Mouse (Mus musculus): ENCODE data around the gene Ctc1. TPM values are rescaled to one million over a fixed set of nuclear protein-coding genes. Genes with fewer than 3 reads are reported as not detected.
"Not testable (repeated sequence)": the region's sequence is repeated elsewhere in the genome, so short reads cannot be mapped to it uniquely, and the experiment has no call there.

The Ctc1 gene
- total RNA-seq (2021): 32.9 and 33.9 TPM in 2 replicates
- long read RNA-seq, partial matches to known transcripts: 4 of 7 reads
- long read RNA-seq, other reads (novel, unspliced or antisense): 3 of 7 reads

- DNase-seq: peak; percentile 86
These were observed at the start of gene Ctc1 for GRCm38 (mm10) chr11:69015644-69016441. Gene Ctc1 (plus strand): TSS chr11:69015911.

- DNase-seq: no peak
These were observed 49.2 kb upstream of the Ctc1 start for GRCm38 (mm10) chr11:68966554-68966953.

- peak; percentile 94 for DNase-seq
These were observed 48.1 kb upstream of the Ctc1 start, which contains the start of gene Slc25a35 for GRCm38 (mm10) chr11:68967337-68968282. Gene Slc25a35 (plus strand): TSS chr11:68968131.

- DNase-seq: no peak
These were observed 47.0 kb upstream of the Ctc1 start for GRCm38 (mm10) chr11:68968752-68969151.

- DNase-seq: peak; percentile 54
These were observed 45.5 kb upstream of the Ctc1 start for GRCm38 (mm10) chr11:68970232-68970631.

GRCm38 (mm10) chr11:68973250-68974058 lies 42.3 kb upstream of the Ctc1 start:
- DNase-seq: peak; percentile 89

GRCm38 (mm10) chr11:68974059-68974450 lies 41.7 kb upstream of the Ctc1 start:
- no peak for DNase-seq

GRCm38 (mm10) chr11:68975085-68975484 lies 40.6 kb upstream of the Ctc1 start, which contains the start of gene Rangrf:
Gene Rangrf (minus strand): TSS chr11:68975185.
- DNase-seq: no peak

- DNase-seq: no peak
These were observed 40.1 kb upstream of the Ctc1 start for GRCm38 (mm10) chr11:68975601-68976000.

- DNase-seq: no peak
These were observed 36.4 kb upstream of the Ctc1 start for GRCm38 (mm10) chr11:68979320-68979733.

- DNase-seq: no peak
These were observed 34.8 kb upstream of the Ctc1 start for GRCm38 (mm10) chr11:68980919-68981318.

- DNase-seq: peak; percentile 78
These were observed 32.9 kb upstream of the Ctc1 start for GRCm38 (mm10) chr11:68982639-68983369.

GRCm38 (mm10) chr11:68987365-68987882 lies 28.3 kb upstream of the Ctc1 start:
- DNase-seq: no peak

- DNase-seq: peak; percentile 18
These were observed 27.4 kb upstream of the Ctc1 start for GRCm38 (mm10) chr11:68988341-68988740.

GRCm38 (mm10) chr11:68993122-68993521 lies 22.6 kb upstream of the Ctc1 start:
- peak; percentile 33 for DNase-seq

- DNase-seq: no peak
These were observed 21.3 kb upstream of the Ctc1 start for GRCm38 (mm10) chr11:68994377-68994776.

- DNase-seq: no peak
These were observed 18.6 kb upstream of the Ctc1 start for GRCm38 (mm10) chr11:68997080-68997479.

GRCm38 (mm10) chr11:69002782-69003181 lies 12.9 kb upstream of the Ctc1 start:
- DNase-seq: not testable (repeated sequence)

- DNase-seq: peak; percentile 52
These were observed 12.1 kb upstream of the Ctc1 start for GRCm38 (mm10) chr11:69003592-69003991.

- DNase-seq: no peak
These were observed 10.5 kb upstream of the Ctc1 start for GRCm38 (mm10) chr11:69005193-69005592.

GRCm38 (mm10) chr11:69006575-69006974 lies 9.1 kb upstream of the Ctc1 start:
- DNase-seq: not testable (repeated sequence)

Data from adrenal gland, postnatal 25 days (tissue).